Mouse (Mus musculus) right cerebral cortex, postnatal 4 days (tissue): ENCODE results near the gene Igsf21.

Experiments used
- DNase-seq: peaks from one replicate; pipeline ENCODE4 v3.0.0-alpha.2; 2022

Gene Igsf21

DNA sequence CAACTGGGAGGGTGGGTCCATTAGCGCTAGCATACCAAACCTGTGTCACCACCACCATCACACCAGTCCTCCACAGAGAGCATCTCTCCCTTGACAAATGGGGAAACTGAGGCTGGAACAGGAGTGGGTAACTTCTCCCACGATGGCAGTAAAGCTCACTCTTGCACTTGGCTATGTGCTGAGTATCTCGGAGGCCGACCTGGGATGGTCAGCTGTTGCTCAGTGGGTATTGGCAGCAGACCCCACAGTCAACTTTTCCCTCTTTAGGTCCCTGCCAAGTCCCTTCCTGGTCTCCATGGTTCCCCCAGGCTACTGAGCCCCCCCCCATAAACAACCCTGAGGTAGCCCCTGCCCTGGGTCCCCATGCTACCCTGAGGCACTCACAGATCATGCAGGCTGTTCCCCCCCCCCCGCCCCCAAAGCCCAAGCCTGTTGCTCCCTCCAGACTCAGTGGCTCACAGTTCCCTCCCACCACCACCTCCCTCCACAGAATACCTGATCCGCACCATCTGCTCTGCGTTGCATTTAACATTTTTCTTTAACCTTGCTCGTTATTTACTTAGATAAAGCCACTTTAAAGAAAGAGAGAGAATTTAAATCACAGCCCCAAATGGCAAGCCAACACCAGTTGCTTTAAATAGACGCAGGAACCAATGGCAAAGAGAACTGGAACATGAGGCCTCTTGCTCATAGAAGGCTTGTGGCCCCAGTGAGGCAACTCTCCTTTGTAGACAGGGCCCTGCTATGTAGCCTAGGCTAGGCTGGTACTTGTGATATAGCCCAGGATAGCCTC, 11.0 kb downstream of the Igsf21 start:
- no peak for DNase-seq

DNA sequence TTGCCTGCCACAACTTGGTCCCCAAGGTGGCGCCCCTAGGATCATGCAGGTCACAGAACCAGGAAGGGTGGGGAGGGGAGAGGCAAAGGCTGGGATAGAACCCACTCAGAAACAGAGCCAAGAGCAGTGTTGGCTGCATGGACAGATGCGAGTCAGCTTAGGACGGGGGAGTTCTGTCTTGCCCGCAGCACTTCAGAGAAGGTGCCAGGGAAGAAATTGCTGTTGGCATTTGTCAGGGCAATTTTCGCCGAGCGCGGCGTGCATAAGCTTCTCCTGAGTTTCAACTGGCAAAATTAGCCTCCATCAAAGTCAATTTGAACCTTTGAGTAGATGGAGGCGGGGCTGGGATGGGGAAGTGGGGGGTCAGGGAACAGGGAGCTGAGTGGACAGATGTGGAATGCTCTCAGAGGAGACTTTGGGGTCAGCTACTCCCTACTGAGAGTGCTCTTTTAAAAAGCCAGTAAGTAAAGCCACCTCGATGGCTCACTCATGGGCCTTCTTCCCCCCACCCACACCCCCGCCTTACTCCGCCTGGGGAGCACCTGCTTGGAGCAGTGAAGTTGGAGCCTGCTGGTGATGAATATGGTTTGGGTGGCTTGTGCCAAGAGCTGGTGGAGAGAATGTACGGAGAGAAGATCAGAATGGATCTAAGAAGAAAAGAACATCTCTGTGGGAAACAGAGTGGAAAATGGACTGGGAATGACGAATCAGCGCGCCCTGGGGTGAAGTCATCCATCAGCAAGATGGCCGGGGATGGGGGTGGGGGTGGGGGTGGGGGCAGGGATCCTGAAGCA, 12.0 kb downstream of the Igsf21 start:
- no peak for DNase-seq

DNA sequence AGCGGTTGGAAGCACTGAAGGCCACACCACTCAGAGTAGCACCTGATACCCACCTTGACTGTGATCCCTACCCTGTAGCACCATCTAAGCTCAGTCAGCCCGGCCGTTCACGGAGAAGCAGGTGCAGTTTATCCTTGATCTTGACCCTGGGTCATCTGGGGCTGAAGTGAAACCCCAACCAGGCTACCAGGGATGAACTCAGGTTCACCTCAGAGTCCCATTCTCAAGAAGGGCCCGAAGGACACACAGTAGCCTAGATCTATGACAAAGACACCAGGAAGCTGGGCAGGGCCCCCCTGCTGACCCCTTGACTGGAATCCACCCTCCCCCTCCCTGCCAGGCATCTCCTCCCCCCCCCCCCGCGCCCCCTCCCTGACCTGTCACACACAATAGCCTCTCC, 18.7 kb downstream of the Igsf21 start:
- no peak for DNase-seq

DNA sequence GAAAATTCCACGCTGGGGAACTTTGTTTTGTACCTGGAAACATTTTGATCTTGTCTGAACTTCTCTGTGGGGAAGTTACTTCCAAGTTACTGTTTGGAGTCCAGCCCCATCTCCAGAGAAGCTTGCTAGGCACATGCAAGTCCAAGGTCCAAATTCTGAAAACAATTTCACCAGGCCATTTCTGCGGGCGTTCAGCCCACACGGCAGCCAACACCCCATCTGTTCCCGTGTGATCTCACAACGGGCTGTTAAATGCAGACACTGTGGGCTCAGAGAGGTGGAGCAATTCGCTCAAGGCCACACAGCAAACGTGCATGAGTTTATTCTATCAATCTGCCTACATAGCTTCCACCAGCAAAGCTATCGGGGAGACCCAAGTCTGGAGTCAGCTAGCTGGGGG, 21.4 kb downstream of the Igsf21 start:
- DNase-seq, result no peak

DNA sequence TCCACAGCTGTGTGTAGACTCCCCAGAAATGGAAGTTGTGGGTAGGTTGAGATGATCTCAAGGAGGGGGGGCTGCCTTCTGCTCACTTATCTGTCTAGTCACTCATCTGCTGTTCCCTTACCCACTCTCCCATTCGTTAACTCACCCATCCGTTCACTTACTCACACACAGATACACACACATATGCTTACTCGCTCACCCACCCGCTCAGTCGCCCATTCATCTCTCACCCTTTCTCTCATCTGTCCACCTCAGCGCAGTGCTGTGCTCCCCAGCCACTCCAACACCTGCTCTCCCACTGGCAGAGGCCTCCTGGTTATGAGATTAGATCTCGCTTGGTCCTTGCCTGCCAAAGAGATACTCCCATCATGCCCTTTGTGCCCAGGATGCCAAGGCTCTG, 22.1 kb downstream of the Igsf21 start:
- DNase-seq, result no peak

DNA sequence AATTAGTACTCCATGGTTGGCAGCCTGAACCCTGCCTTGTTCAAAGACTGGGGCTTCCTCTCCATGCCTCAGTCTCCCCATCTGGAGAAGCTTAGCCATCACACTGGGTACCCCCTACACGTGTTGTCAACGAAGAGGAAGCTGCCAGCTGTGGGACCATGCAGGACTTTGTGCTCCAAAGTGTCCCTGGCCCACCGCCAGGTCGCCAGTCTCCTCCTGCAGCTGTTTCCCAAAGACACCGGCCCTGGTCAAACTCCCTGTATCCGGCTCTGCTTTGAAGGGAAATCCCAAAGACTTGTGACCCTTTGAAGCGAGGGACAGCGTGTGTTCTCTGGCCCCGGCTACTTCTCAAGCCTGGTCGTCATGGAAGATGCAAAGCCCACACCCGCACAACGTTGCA, 23.5 kb downstream of the Igsf21 start:
- no peak for DNase-seq

DNA sequence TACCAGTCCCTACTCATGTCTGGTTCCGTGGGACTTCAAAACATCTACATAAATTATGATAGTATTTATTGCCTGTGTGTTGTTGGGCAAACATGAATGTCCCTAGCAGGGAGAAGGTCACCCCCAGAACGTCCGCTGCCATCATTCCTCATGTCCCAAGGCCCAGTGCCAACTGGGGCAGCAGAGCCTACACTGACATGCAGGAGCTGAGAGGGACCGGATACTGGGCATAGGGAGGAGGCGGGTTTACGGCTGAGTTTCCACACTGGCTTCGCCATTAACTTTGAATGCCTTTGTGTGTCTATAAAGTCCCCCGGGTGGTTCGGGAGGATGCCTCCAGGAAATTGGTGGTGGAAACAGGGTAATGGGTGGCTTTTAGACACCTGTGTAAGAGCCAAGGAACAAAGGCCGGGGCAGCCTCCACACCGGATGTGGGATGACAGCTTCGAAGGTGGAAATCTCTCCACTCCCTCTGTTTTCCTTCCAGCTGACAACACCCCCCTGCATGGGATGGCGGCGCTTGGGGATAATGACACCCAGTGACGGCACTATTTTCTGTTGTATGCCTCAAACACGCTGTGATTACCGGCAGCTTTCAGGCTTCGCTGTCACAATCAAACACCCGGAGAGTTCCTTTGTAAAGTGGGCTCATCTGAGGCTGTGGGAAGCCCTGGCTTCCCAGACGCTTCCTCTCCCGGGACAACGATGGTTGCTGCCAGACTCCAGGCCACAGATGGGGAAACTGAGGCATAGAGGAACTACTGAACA, 26.1 kb downstream of the Igsf21 start:
- no peak for DNase-seq

DNA sequence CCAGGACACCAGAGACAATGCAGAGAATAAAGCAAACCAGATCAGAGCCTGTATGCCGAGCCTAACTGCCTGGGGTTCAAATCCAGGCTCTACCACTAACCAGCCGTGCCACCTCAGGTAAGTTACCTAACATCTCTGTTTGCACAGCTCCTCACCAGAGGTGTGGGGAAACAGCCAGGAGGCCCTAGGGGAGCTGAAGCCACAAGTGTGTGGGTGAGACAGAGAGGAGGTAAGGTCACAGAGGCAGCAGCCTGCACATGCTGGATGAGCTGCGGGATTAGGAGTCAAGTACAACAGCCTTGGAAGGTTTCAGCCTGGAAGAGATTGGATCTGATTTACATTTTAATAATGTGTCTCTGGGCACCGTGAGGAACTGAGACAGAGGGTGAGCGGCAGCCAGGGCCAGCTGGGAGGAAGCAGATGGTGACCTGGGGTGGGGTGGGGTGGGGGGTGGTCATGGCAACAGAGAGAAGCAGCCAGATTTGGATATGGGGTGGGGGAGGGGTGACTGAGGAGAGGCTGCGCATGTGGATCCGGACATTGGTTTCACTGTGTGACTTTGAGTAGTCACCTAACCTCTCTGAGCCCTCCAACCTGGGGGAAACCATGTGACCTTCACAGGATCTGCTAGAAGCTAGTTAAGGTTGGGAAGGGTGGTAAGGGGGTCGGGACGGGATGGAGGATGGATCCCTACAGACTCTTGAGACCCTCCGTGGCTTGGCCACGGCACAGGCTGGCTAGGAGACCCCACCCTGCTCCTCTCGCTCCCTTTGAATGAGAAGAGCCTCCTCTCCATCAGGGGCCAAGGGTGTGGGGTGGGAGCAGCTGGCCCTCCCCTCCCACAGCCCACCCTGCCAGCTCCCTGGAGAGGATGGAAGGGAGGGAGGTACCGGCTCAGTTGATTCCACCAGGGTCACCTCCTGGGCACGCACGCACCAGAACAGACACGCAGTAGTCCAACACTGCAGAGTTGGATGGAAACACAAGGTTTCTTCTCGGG, 27.4 kb downstream of the Igsf21 start:
- DNase-seq, result no peak

DNA sequence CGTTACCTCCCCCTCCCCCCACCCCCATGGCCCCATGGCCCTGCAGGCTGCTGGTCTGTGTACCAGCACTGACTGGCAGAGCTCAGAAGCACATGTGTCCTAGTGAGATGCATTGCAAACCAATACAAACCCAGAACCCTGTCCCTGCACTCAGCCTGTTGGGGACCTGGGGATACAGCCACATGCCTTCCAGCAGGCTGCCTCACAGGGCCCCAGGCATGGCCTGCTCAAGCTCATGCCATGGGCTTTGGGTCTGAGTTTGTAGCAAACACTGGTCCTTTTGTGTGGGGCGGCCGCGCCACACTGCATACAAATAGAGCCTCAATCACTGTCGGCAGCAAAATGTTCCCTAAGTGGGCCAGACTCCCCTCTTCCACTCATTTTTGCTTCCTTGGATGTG, 28.2 kb downstream of the Igsf21 start:
- peak; percentile 37 for DNase-seq

DNA sequence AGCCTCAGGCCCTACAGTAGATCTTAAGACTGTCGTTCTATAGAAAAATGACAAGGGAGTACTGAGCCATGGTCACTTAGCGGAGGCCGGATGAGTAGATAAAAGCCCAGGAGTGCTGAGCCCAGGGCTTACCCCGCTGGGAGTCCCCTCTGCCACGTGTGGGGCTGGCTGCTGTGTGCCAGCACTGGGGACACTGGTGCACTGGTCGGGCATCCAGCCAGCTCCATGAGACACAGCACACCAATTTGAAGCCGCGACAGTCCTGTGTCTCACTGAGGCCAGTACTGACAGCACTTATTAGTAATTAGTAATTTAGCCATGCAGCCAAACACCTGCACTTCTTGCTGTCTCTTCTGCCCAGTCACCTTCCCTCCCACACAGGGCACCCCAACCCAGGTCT, 28.6 kb downstream of the Igsf21 start:
- DNase-seq, result peak; percentile 40

DNA sequence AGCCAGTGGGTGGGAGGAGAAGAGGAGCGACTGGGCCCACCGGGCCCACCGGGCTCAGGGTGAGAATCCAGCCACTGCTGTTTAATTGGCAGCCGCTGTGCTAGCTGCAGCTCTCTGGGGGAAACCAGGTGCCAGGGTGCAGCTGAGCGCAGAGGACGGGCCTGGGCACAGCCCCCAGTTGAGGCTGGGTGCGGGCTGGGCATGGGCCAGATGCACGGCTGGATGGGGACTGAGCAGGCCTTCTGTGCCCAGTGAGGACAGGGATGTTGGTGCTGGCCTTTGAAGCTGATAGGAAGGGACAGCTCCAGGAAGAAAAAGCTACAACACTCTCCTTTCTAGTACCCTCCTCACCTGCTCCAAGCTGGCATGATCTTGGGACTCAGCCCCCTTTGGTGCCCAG, 30.5 kb downstream of the Igsf21 start:
- DNase-seq, result no peak

DNA sequence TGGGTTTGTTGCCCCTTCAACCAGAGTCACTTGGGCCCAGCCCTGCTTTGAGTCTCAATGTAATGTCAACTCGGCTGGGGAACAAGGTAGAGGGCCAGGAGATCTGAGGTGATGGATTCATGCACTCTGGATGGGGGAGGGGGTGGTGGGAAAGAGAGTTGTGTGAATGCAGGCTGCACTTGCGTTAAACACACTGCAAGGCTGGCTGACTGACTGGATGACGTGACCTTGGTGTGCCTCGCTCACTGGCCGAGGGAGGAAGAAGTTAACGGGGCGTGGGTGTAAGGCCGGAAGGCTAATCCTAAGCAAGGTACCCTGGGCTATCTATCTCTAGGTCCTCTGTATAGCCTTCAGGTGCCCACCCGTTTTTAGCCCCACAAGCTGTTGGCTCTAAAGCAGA, 31.4 kb downstream of the Igsf21 start:
- no peak for DNase-seq

DNA sequence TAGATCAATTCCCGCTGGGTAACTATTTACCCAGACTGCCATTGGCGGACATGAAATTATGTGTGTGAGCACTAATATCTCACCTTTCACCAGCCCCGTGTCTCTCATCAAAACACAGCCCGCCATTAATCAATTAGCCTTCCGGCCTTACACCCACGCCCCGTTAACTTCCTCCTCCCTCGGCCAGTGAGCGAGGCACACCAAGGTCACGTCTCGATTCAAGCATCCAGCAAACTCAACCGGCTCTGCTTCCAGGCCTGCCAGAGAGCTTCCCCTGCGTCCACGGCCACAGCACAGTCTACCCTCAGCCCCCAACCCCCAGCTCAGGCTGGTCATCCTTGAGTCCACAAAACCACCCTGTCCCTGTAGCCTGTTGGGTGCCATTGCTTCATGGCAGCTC, 32.2 kb downstream of the Igsf21 start:
- no peak for DNase-seq

DNA sequence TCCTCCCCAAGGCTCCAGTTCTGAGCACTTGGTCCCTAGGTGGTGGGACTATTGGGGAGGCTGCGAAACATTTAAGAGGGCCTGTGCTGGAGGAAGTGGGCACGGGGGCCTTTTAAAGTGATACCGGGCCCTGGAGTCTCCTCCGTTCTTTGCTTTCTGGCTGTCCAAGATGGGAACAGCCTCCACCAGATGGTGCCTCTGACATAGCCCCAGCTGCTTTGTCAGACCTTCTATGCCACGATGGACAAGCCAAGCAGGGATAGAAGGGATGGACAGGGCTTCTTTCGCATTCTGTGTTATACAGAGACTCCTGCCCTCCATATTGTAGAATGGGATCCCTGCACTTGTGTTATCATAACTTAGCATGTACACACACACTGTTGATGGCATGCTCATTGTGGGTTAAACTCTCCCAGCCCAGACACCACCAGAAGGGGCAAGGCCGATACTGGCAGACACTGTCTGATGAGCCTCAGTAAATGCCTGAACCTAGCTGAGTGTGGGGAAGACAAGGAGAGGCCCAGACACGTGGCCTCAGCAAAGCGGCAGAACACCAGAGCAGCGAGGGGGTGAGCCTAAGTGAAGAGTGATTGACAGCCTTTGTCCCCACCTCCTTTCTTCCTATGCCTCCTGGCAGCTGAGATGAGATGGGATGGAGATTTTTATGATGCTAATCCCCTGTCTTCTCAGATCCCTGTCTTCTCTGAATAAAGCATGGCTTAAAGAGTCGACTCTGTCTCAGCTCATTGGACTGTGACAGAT, 36.3 kb downstream of the Igsf21 start:
- no peak for DNase-seq

DNA sequence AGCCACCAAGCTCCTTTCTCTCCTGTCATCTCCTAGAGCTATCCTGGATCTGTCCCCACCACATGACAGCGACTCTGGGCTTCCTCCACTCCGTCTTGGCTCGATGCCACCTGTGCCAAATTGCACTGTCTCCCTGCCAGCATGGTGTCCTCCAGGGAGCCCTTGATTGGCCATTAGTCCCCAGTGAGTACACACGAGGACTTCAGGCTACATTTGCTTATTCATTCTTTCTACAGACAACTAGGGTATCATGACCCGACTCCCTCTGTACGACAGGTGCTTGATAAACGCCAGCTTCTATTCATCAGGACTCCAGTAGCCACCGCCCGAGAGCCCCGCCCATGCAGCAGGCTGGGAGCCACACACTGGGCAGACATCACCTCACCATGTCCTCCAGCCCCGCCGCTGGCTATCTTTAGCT, 40.8 kb downstream of the Igsf21 start:
- DNase-seq, result peak; percentile 82

DNA sequence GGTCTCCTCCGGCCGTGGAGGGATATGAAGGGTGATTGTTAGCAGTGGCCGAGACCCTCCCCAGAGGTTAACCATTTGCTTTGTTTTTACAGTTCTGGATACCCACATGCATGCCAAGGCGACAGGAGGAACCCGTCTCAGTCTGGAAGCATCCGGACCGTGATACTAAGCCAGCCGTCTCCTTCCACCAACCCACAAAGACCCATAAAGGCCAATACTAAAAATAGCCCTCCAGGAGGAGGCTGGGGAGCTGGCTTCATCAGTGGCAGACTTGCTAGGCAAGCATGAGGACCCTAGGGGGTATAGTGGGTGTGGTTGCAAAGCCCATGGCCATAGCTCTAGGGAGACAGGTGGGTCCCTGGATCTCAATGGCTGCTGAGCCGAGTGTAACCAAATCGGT, 41.8 kb downstream of the Igsf21 start:
- DNase-seq, result no peak

DNA sequence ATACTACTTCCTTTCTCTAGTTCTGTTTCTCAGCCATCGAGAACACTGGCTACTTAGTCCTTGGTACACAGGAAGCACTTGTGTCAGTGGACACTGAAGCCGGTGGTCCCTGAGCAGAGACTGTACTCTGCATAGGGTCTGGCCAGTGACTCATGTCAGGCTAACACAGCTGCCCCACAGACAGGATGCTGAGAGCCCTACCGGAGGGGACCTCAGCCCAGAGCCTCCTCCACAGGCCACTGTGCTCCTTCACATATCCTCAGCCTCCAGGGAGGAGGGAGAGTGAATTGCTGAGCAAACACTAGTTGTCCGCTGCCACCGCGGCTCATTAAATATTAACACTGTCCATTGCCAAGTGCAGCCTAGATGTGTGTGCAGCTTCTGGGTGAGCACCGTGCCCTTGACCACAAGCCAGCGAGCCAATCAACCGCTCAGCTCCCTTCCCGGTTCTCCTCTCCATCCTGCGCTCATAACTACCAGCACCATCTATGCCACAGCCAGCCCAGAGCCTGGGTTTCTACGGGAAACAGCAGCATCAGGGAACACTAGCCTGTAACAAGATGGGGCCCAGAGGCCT, 42.8 kb downstream of the Igsf21 start:
- DNase-seq, result no peak

DNA sequence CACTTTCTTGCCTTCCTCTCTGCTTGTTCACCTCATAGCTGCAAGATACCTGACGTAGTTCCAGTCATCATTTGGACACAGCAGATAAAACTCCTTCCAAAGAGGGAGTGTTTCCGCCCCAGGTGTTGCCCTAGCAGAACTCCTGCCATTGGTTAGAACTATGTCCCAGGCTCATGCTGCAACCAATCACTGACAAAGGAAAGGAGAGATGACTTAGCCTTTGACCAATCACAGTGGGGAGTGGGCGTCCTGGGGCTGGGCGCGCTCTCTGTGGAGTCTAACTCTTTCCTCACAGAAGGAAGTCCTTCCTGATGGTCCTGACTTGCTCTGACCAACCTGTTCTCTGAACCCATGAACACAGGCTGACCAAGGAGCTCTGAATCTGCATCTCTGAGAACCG, 44.4 kb downstream of the Igsf21 start:
- DNase-seq, result no peak

DNA sequence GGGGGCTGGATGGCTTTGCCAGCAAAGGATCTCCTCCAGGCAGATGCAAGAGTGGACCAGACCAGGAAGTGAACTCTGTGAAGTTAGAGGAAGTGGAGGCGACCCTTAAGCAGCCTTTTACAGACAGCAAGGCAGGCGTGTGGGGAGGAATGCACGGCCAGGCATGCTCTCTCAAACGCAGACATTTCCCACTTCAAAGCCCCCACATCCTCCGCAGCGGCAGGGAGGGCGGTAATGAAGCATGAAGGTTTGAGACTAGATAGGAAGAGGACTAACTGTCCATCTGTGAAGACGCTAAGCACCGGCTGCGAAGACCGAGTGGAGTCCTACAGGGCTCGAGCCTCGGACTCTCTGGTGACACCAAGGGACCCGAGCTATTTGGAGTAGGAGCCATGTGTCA, 46.3 kb downstream of the Igsf21 start:
- DNase-seq, result no peak

DNA sequence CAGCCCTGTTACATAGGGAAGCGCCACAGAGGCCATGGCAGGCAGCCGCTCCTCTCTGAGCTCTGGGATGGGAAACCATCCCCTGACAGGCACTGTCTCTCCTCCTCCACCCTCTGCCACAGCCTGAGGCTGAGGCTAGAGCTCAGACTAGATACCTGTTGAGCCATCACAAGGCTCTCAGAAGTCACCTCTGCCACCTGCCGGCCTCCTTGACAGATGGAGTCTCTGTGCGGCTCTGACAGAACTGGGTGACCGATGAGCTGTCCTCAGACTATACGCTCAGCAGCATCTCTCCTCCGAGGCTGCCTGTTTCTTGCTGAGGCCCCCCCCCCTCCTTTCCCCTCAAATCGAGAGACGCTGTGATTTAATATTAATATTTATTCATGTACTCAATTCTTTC, 49.9 kb downstream of the Igsf21 start:
- no peak for DNase-seq
